Mouse (Mus musculus) ES-Bruce4 (cell line): ENCODE data around the gene Nup188.

Experiments used
- CTCF ChIP-seq: IDR thresholded peaks from one replicate; pipeline ENCODE4 v1.8.1; 2011; ENCODE audit warnings: low read depth, low read length
- POLR2A ChIP-seq: IDR thresholded peaks from one replicate; pipeline ENCODE4 v1.8.1; 2011; ENCODE audit warnings: low read length; ENCODE audit not compliant: insufficient read depth

DNA sequence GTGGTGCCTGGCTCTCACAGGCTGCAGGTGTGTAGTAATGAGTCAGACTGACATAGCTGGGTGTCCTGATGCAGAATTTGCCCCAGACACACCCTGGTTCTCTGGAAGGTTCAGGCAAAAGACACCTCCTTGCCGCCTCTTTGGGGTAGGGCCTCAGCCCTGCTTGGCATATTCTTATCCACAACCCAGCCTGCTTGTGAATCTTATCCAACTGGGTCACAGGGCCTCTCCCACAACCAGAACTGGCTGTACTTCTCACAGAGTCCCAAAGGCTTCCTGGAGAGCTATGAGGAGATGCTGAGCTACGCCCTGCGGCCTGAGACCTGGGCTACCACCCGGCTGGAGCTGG, 95.2 kb downstream of the Nup188 start:
- TF ChIP-seq CTCF (no peak), POLR2A (no peak)
